Mouse (Mus musculus) heart, postnatal 0 days (tissue): ENCODE measurements around the gene Btbd11.

Experiments
- CTCF ChIP-seq: IDR thresholded peaks from 2 replicates; pipeline ENCODE4 v1.5.1; 2016; ENCODE audit warnings: antibody characterized with exemption, control low read depth, low read depth
- EP300 ChIP-seq: IDR thresholded peaks from 2 replicates; pipeline ENCODE4 v1.6.1; 2016; ENCODE audit warnings: antibody characterized with exemption, low read depth

GRCm38 (mm10) chr10:85571456-85571855 is 184.8 kb downstream of the Btbd11 start:
- TF ChIP-seq CTCF = no peak
- no peak for TF ChIP-seq EP300
